Mouse (Mus musculus) G1E (cell line): ENCODE results near the gene Zfyve19.

ENCODE experiments used
- CTCF ChIP-seq: IDR thresholded peaks from 2 replicates; pipeline ENCODE4 v1.5.1; 2012; ENCODE audit warnings: low read depth, low read length, inconsistent platforms, mixed read lengths
- GATA1 ChIP-seq: IDR thresholded peaks from 2 replicates; pipeline ENCODE4 v1.6.1; 2012; ENCODE audit warnings: borderline replicate concordance, low read length, inconsistent platforms, mixed read lengths
- GATA2 ChIP-seq: IDR thresholded peaks from 2 replicates; pipeline ENCODE4 v1.6.1; 2012; ENCODE audit warnings: low read depth, low read length, inconsistent platforms, borderline replicate concordance
- TAL1 ChIP-seq: conservative IDR thresholded peaks from 2 replicates; pipeline ENCODE4 v1.6.1; 2012; ENCODE audit warnings: low read depth, low read length, inconsistent platforms, mixed read lengths

DNA sequence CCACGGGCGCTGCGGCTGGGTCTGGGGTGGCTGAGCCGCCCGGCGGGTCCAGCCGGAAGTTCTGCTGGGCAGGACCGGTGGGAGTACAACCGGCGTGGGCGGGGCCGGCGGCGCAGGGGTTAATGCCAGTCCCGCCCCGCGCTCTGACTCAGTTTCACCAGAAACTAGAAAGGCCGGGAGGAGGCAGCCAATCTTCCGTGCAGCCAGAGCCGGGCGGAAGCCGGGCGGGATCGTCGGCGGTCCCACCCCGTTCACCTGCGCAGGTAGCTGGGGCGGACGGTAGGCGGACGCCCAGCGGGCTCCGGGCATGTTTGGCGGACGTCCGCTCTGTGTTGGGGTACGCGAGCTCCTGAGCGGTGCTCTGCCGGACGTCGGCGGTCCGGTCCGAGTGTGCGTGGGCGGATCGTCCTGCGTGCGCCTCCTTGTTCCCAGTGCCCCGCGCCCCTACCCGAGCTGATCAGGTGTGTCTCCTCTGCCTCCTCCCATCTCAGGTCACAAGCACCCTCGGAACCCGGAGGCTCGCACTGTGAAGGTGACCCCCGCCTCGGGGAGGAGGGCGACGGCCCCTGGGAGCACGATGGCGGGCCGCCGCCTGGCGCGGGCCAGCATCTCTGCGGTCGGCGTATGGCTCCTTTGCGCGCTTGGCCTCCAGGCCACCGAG, 28.9 kb downstream of the Zfyve19 start, which contains the start of gene Spint1:
- TF ChIP-seq CTCF (no peak), GATA1 (no peak), TAL1 (no peak), GATA2 (no peak)
